Mouse (Mus musculus) gastrocnemius, postnatal 10 days (tissue): ENCODE measurements around the gene Rftn1. TPM values are rescaled to one million over a fixed set of nuclear protein-coding genes. Genes with fewer than 3 reads are reported as not detected.

Source experiments
- DNase-seq: peaks from one replicate; pipeline ENCODE4 v3.0.0; 2021; ENCODE audit warnings: mixed read lengths
- total RNA-seq, 2 experiments: library from RNA; stranded (reverse); gene quantifications; 2 replicates each; pipeline ENCODE4 v1.2.3; 2021

Gene Rftn1
- total RNA-seq, 2 experiments from 2014 or later, result 57.9 to 62.0 TPM

DNA sequence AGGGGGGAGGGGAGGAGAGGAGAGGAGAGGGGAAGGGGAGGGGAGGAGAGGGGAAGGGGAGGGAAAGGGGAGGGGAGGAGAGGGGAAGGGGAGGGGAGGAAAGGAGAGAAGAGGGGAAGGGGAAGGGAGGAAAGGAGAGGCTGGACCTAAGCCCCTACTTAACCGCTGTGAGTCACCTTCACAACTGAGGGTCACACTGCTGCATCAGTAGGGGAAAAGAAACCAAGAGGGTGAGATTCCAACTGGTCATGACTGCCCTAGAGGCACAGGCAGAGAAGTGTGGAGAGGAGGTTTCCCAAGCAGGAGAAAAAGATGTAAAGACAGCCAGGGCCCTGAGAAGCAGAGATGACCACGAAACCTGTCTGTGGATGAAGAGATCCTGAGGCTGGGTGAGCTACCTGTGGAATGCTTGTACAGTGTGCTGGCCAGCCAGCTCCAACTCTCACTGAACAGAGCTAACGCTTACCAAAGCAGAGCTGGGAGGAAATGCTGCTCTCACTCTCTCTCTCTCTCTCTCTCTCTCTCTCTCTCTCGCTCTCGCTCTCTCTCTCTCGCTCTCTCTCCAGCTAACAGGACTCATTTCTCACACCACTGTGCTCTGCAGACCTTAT, 19.4 kb downstream of the Rftn1 start:
- DNase-seq, result no peak

DNA sequence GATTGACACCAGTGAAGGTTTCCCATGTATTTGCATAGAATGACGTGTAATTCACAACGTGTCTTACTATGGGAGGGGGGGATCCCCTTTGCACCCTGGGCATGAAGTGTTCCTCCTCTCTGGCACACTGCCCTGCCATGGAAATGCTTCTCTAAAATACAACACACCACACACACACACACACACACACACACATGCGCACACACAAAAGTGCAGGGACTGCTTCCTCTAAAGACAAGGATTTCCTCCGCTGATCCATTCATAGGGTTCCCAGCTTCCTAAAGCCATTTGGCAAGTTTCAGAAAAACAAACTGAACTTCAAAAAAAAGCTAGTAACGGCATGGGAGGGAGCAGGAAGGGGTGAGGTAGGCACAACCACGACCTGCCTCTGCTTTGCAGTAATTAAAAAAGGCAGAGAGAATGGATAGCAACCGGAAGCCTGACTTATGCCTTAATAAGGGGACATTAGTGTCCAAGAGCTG, 20.5 kb downstream of the Rftn1 start:
- DNase-seq, result no peak

DNA sequence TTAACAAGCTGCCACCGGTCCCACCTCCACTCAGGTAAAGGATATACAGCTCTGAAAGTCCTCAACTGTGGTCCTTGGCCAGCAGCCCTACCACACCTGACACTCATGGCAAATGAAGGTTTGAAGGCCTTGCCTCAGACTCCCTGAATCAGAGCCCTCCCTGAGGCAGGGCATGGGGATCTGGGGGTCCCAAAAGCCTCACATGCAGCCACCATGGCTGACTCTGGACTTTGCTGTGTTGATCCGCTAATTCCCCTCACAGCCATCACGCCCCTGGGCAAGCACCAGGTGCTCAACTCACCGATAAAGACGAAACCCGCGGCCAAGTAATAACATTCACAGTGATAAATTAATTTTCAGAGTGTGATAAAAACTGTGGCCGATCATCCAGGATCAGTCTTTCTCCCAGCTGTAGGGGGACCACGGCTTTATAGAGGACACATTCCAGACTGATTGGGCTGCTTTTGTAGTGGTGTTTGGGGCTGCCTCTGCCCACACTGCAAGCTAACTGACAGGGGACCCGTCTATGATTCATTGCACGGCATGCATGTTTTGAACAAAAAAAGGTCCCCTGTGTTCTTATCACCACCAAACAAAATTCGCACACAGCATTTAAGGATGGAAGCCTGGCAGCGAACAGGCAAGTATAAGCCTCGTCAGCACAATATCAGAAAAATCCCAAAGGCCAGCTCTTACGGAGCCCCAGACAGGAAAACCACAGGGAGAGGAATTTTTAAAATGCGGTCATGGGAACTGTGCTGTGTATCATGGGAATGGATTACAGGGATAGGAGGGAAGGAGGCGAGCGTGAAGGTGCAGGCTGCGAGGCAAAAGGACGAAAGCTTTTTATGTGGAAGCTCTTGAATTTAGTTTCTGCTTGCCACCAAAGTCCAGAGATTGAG, 29.3 kb downstream of the Rftn1 start:
- no peak for DNase-seq

DNA sequence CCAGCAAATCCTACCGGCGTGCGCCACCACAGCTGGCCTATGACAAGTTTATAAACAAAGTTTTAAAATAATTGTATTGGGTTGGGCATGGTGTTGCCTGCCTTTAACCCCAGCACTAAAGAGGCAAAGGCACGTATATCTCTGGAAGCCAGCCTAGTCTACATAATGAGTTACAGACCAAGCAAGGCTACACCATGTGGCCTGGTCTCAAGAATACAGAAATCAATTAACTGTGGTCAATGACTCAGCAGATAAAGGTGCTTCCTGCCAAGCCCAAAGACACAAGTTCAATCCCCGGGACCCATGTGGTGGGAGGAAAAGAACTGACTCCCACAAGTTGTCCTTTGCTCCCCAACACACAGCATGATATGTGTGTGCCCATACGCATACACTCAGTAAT, 30.1 kb downstream of the Rftn1 start:
- no peak for DNase-seq

DNA sequence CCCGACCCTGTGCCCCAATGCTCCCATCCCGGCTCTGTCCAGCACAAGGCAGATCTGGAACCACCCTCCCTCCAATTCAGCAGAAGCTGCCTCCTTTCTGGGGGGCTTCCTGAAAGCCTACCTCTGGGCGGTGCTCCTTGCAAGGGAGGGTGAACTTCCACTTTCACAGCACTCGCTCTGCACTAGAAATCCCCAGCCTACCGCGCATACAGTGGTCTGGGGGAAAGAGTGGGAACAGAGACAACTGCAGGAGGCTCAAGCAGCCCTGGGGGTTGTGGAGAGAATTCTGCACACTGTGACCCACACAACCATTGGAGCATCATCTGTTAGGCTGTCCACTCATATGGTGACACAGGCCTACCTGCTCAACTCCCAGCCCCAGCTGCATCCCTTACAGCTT, 30.7 kb downstream of the Rftn1 start:
- no peak for DNase-seq

GRCm38 (mm10) chr17:50158565-50158964, 31.9 kb downstream of the Rftn1 start:
- no peak for DNase-seq

DNA sequence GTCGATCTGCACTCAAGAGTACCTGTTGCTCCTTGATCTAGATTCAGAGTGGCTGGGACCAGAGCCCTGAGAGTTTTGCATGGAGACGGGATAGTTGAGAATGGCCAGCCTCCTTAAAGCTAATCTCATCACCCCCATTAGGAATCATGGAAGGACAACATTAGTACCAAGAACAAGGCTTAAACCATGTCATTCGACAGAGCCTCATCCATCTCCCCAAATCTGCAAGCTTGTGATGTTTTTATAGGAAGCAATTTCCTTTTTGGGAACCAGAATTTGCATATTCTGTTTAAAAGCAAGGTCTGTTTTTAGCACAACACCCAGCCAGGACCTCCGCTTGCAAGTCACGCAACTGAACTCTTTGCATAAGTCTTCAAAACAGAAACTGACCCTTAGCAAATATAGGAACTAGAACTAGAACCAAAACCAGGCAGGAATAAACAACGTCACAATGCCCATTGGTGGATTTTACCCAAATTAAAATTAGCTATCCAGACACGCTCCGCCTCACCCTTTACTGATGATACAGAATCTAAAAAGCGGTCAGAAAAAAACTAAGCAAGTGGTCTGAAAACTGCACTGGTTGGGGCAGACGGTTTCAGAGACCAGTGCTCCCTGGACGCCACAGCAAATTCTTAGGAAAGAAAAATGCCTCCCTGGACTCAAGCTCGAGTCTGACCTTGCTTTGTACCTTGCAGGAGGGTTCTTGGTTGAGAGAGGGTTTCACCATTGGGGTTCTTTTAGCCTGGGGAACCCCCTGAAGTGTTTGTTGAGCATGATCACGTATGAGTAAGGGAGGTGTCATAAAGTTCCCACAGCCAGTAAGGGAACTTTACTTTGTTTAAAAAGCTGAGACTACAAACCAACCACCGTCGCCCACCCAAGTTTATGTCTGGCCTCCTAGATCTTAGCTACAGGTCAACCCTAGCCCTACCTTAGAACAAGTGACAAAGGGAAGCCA, 33.0 kb downstream of the Rftn1 start:
- no peak for DNase-seq

- no peak for DNase-seq
Measured at GRCm38 (mm10) chr17:50152085-50152484, 38.4 kb downstream of the Rftn1 start.

- DNase-seq, result no peak
Measured at GRCm38 (mm10) chr17:50151208-50151723, 39.2 kb downstream of the Rftn1 start.

DNA sequence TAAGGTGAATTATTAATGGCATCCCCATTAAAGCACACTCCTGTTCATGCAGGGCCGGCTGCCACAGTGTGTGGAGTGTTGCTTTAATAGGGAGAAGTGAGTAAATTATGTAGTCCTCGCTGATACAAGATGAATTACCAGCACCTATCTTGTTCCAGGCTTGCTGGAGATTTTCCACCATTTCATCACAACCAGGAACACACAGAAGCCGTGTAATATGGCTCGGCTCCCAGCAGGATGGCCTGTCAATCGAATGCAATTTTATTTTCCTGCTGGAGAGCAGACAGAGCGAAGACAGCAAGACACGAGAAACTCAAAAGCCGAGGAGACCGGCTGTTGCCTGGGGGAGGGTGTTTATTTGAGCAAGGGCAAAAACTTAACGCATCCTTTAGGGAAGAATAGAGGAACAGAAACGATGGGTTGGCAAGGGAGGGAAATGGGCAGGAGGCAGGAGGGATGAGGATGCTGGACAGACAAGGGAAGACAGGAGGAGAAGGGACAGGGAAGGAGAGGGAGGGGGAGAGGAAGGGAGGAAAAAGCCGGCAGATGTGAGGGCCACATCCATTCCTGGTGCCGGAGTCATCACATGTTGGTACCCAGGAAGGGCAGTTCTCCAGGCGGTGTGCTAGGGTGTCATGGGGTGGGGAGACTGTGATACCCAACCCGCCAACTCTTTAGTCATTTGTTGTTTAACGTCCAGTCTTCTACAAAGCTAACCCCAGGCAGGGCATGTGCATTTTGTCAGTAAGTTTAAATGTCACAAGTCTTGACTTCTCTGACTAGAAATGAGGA, 39.9 kb downstream of the Rftn1 start:
- no peak for DNase-seq

GRCm38 (mm10) chr17:50149690-50150210, 40.7 kb downstream of the Rftn1 start:
- DNase-seq, result peak; percentile 20

DNA sequence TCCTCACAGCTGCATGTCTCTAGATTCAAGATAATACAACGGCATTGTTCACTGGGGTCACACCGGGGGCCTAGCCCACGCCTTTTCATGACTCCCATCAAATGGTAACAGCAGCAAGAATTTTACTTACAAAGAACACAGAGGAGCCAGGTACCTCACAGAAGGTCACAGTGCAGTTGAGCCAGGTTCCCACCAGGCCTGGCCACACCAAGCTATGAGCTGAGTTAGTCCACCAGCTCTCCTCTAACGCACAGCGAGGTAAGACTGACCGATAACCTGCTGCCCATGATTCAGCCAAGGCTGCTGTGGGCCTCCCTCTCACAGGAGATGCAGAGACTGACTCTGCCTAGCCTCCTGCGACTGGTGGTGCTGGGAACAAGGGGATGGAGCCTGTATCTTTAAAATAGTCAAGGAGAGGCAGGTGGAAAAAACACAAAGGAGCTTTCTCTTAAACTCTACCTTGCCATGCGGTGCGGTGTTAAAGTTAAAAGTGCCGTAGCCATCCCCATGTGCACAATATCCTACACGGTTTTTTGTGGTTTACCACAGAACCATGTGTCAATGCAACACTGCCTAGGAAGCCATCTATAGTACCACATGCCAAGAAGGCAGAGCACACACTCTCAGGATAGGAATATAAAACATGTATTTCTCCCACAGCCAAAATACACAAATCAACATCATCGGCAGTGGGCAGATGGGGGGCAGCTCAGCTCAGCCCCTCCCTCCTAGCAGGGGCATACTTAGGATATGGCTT, 42.5 kb downstream of the Rftn1 start:
- DNase-seq, result no peak

DNA sequence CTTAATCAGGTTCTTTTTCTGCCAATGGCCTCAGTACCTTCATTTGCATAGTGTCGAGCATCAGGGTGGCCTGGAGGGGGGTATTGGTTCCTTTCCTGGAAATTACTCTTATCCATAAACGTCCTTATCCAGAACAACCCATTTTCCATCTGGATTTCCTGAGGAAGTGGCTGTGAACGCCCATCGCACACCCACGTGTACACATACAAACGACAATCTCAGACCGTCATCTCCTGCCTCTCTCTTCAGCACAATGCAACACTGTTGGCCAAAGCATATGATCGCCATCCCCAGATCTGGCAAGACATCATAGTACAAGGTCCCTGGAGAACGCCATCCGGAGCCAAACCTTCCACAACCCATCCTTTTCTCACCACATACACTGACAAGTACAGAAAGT, 47.1 kb downstream of the Rftn1 start:
- no peak for DNase-seq

DNA sequence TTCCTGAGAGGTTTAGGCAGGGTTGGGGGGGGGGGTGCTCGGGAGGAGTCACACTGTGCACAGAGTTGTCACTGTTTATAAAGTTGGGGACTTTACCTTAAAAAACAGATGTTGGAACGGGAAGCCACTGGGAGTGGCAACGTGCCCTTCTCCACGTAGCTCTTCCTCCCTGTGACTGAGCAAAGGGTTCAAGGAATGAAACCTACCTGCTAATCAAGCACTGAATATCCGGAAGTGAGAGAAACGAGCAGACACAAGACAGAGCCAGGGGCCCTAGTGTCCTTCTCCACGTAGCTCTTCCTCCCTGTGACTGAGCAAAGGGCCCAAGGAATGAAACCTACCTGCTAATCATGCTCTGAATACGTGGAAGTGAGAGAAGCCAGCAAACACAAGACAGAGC, 47.9 kb downstream of the Rftn1 start:
- DNase-seq, result no peak

- DNase-seq, result no peak
Measured at GRCm38 (mm10) chr17:50142151-50142550, 48.3 kb downstream of the Rftn1 start.

DNA sequence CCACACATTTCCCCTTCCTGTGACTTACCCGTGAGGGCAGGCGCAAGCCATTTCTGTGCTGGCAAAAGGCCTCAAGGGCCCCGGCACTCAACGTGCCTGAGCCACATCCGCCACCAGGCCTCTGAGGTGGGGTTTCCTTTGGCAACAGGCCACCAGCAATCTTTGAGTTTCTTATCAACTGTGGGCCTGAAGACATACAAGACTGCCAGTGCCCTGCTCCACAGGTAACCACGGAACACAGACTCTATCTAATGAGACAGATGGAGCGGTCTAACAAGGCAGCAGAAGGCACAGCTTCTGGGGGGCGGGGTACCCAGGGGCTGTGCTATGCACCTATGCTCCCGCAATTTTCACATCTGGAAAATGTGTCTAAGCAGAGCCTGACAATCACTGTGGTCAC, 54.4 kb downstream of the Rftn1 start:
- no peak for DNase-seq

- DNase-seq, result no peak
Measured at GRCm38 (mm10) chr17:50135466-50135865, 55.0 kb downstream of the Rftn1 start.

DNA sequence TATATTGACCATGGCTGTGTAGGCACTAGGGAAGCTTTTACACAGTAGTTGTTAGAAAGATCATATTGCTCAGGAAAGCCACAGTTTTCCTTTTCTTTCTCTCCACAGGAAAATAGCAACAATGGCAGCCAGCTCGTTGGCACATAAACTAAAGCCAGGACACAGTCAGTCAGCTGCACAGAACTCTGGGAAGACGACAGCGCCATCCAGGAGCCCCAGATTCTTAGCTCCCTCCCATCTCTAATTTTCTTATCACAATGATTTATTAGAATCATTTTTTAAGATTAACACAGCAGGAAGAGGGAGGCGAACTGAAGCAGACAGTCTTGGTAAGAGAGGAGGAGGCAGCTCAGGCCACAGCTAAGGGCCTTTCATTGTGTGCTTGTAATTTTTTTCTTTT, 58.8 kb downstream of the Rftn1 start:
- DNase-seq, result no peak

DNA sequence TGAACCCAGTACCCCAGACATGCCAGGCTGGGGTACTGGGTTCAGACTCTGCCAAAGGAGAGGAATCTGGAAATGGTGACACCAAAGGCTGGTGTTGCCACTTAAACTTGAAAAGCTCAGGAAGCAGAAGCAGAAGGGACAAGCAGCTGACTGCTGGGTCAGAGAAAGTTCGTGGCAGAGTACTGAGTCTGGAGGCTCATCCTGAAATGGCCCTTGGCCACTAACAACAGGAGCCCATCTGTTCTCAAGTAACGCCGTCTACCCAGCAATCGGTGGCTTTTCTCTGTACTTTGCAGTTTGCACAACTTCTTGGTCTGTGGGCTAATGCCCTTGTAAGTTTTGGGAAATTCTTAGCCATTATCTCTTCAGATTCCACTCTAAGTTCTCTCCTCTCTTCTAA, 60.1 kb downstream of the Rftn1 start:
- DNase-seq, result no peak

- DNase-seq, result no peak
Measured at GRCm38 (mm10) chr17:50128392-50128791, 62.1 kb downstream of the Rftn1 start.
